Mouse (Mus musculus) neural tube, embryonic 12.5 days (tissue): ENCODE measurements around the gene Rfx5. TPM values are rescaled to one million over a fixed set of nuclear protein-coding genes. Genes with fewer than 3 reads are reported as not detected.
"Not testable (repeated sequence)": the region's sequence is repeated elsewhere in the genome, so short reads cannot be mapped to it uniquely, and the experiment has no call there.

Experiments used
- ATAC-seq: fragments of 200-750 bp; cut with Nextera tagmentation; 2 replicates; pipeline ENCODE4 v1.8.0; 2017; ENCODE audit warnings: low read depth, mild to moderate bottlenecking, moderate TSS enrichment, moderate library complexity; ENCODE audit not compliant: low FRiP score
- H3K27ac ChIP-seq: fragments of 300-500 bp; sonication (generic); 2 replicates; pipeline ENCODE4 v1.5.1; 2016
- H3K27me3 ChIP-seq: fragments of 300-500 bp; sonication (generic); replicated peaks from 2 replicates; pipeline ENCODE4 v1.6.1; 2016; ENCODE audit warnings: mild to moderate bottlenecking
- H3K36me3 ChIP-seq: fragments of 300-500 bp; sonication (generic); 2 replicates; pipeline ENCODE4 v1.6.1; 2016; ENCODE audit warnings: mild to moderate bottlenecking
- H3K4me1 ChIP-seq: fragments of 300-500 bp; sonication (generic); 2 replicates; pipeline ENCODE4 v1.6.1; 2016
- H3K4me2 ChIP-seq: fragments of 300-500 bp; sonication (generic); replicated peaks from 2 replicates; pipeline ENCODE4 v1.6.1; 2016; ENCODE audit warnings: mild to moderate bottlenecking
- H3K4me3 ChIP-seq: fragments of 300-500 bp; sonication (generic); 2 replicates; pipeline ENCODE4 v1.5.1; 2016
- H3K9ac ChIP-seq: fragments of 300-500 bp; sonication (generic); 2 replicates; pipeline ENCODE4 v1.6.1; 2016; ENCODE audit warnings: mild to moderate bottlenecking
- H3K9me3 ChIP-seq: fragments of 300-500 bp; sonication (generic); 2 replicates; pipeline ENCODE4 v1.6.1; 2016; ENCODE audit warnings: mild to moderate bottlenecking
- WGBS: fragments of 180-500 bp; shearing (Covaris S2); methylation state at CpG from one replicate; pipeline ENCODE4 v1.1.7; 2016; 5-methylcytosine and 5-hydroxymethylcytosine counted together
- polyA plus RNA-seq: library from polyadenylated mRNA; unstranded; fragments of >200 nt; fragmentation: Nextera tagmentation; extraction: Ambion mirVana; gene quantifications from 2 replicates; pipeline ENCODE4 v1.2.1, GENCODE M21; 2016

Gene Rfx5
- polyA plus RNA-seq, 1 experiment from 2014 or later: 9.8 TPM

- not testable (repeated sequence) for H3K4me2 ChIP-seq, H3K9ac ChIP-seq, H3K27ac ChIP-seq, ATAC-seq, H3K27me3 ChIP-seq, H3K9me3 ChIP-seq, H3K4me3 ChIP-seq, H3K36me3 ChIP-seq
- peaks cover 11% of the 10 kb centered on the region; the same call in 1 of the 2 replicates for H3K4me1 ChIP-seq
- WGBS: 85% methylated on average over 4 of the region's 4 CpGs
Observed at GRCm38 (mm10) chr3:94928979-94929378, 24.9 kb upstream of the Rfx5 start.

- not testable (repeated sequence) for H3K27me3 ChIP-seq, H3K9ac ChIP-seq, H3K4me2 ChIP-seq, ATAC-seq, H3K27ac ChIP-seq, H3K36me3 ChIP-seq, H3K4me3 ChIP-seq, H3K9me3 ChIP-seq
- 56% methylated on average over 7 of the region's 7 CpGs for WGBS
- peaks cover 11% of the 10 kb centered on the region; the same call in 1 of the 2 replicates for H3K4me1 ChIP-seq
Observed at GRCm38 (mm10) chr3:94930386-94931266, 23.2 kb upstream of the Rfx5 start.

- H3K27ac ChIP-seq, H3K4me3 ChIP-seq, H3K9ac ChIP-seq, ATAC-seq, H3K9me3 ChIP-seq, H3K27me3 ChIP-seq, H3K4me2 ChIP-seq, H3K36me3 ChIP-seq: not testable (repeated sequence)
- WGBS: 82% methylated on average over 10 of the region's 10 CpGs
- H3K4me1 ChIP-seq: peaks cover 11% of the 10 kb centered on the region; the same call in 1 of the 2 replicates
Observed at GRCm38 (mm10) chr3:94931427-94932082, 22.3 kb upstream of the Rfx5 start.

GRCm38 (mm10) chr3:94932279-94932678 lies 21.6 kb upstream of the Rfx5 start:
- 74% methylated on average over 2 of the region's 2 CpGs for WGBS
- not testable (repeated sequence) for H3K9ac ChIP-seq, H3K9me3 ChIP-seq, H3K27me3 ChIP-seq, H3K36me3 ChIP-seq, H3K4me3 ChIP-seq, H3K27ac ChIP-seq, ATAC-seq
- peak overlapping the region; percentile 52 for H3K4me2 ChIP-seq
- peaks cover 11% of the 10 kb centered on the region; the same call in 1 of the 2 replicates for H3K4me1 ChIP-seq

- peak within 1 kb of the TSS; percentile 26; the same call in 1 of the 2 replicates for H3K9ac ChIP-seq
- WGBS: 19% methylated on average over 16 of the region's 16 CpGs
- peak within 1 kb of the TSS; percentile 52 for H3K4me2 ChIP-seq
- H3K36me3 ChIP-seq: no peaks in the 10 kb centered on the region
- H3K4me3 ChIP-seq: peak within 1 kb of the TSS; percentile 9
- no peaks in the 10 kb centered on the region for H3K9me3 ChIP-seq
- no peaks in the 10 kb centered on the region for H3K27me3 ChIP-seq
- H3K4me1 ChIP-seq: peaks cover 11% of the 10 kb centered on the region; the same call in 1 of the 2 replicates
- no peak within 1 kb of the TSS for H3K27ac ChIP-seq
- peak; percentile 81 for ATAC-seq
Observed at GRCm38 (mm10) chr3:94932809-94933564, 20.9 kb upstream of the Rfx5 start, which contains the start of gene Selenbp1. Selenbp1 (plus strand) TSS chr3:94933056.

GRCm38 (mm10) chr3:94933604-94934003 lies 20.3 kb upstream of the Rfx5 start:
- ATAC-seq: not testable (repeated sequence)

GRCm38 (mm10) chr3:94934564-94934963 lies 19.3 kb upstream of the Rfx5 start:
- H3K27me3 ChIP-seq, H3K9me3 ChIP-seq, H3K4me3 ChIP-seq, H3K36me3 ChIP-seq, H3K4me2 ChIP-seq, H3K9ac ChIP-seq, H3K27ac ChIP-seq, ATAC-seq: not testable (repeated sequence)
- WGBS: 95% methylated on average over 3 of the region's 3 CpGs
- H3K4me1 ChIP-seq: peaks cover 11% of the 10 kb centered on the region; the same call in 1 of the 2 replicates

More at GRCm38 (mm10) chr3:94933604-94934003, 20.3 kb upstream of the Rfx5 start:
- not testable (repeated sequence) for H3K36me3 ChIP-seq, H3K4me3 ChIP-seq, H3K27ac ChIP-seq, H3K9me3 ChIP-seq, H3K4me2 ChIP-seq, H3K9ac ChIP-seq, H3K27me3 ChIP-seq
- WGBS: no CpG with 5 or more reads among the region's 2 CpGs
- peaks cover 11% of the 10 kb centered on the region; the same call in 1 of the 2 replicates for H3K4me1 ChIP-seq

GRCm38 (mm10) chr3:94935332-94935731 lies 18.5 kb upstream of the Rfx5 start:
- not testable (repeated sequence) for H3K36me3 ChIP-seq, ATAC-seq, H3K4me2 ChIP-seq, H3K9ac ChIP-seq, H3K27ac ChIP-seq, H3K9me3 ChIP-seq, H3K27me3 ChIP-seq, H3K4me3 ChIP-seq
- H3K4me1 ChIP-seq: peaks cover 11% of the 10 kb centered on the region; the same call in 1 of the 2 replicates
- WGBS: 94% methylated on average over 3 of the region's 3 CpGs

- not testable (repeated sequence) for H3K9me3 ChIP-seq, H3K27me3 ChIP-seq, H3K9ac ChIP-seq, H3K4me3 ChIP-seq, ATAC-seq, H3K27ac ChIP-seq, H3K4me2 ChIP-seq, H3K36me3 ChIP-seq
- WGBS: 80% methylated on average over 5 of the region's 5 CpGs
- peaks cover 11% of the 10 kb centered on the region; the same call in 1 of the 2 replicates for H3K4me1 ChIP-seq
Observed at GRCm38 (mm10) chr3:94936147-94936546, 17.7 kb upstream of the Rfx5 start.

- not testable (repeated sequence) for H3K27ac ChIP-seq, H3K27me3 ChIP-seq, H3K4me2 ChIP-seq, ATAC-seq, H3K4me3 ChIP-seq, H3K9ac ChIP-seq, H3K9me3 ChIP-seq, H3K36me3 ChIP-seq
- H3K4me1 ChIP-seq: peaks cover 11% of the 10 kb centered on the region; the same call in 1 of the 2 replicates
- 89% methylated on average over 7 of the region's 7 CpGs for WGBS
Observed at GRCm38 (mm10) chr3:94937194-94937593, 16.7 kb upstream of the Rfx5 start.

- WGBS: 71% methylated on average over 9 of the region's 9 CpGs
- H3K9me3 ChIP-seq, H3K9ac ChIP-seq, H3K4me1 ChIP-seq, H3K4me3 ChIP-seq, H3K27ac ChIP-seq, H3K4me2 ChIP-seq, H3K36me3 ChIP-seq, ATAC-seq, H3K27me3 ChIP-seq: not testable (repeated sequence)
Observed at GRCm38 (mm10) chr3:94940033-94940432, 13.8 kb upstream of the Rfx5 start.
